Mouse (Mus musculus) E14TG2a.4 (cell line): ENCODE measurements at regions not wholly inside any gene's neighbourhood (a gene's known extent, or its start where the extent isn't known, plus 50 kb on each side); places are given as distances from the start of the nearest gene placed in this dataset.

Experiments used
- CTCF ChIP-seq: conservative IDR thresholded peaks from 2 replicates; pipeline ENCODE4 v1.5.1; 2014; ENCODE audit warnings: low read length
- NANOG ChIP-seq: IDR thresholded peaks from 2 replicates; pipeline ENCODE4 v1.6.1; 2014; ENCODE audit warnings: borderline replicate concordance, low read length, mixed read lengths
- POU5F1 ChIP-seq: IDR thresholded peaks from 2 replicates; pipeline ENCODE4 v1.6.1; 2014; ENCODE audit warnings: low read length, borderline replicate concordance

DNA sequence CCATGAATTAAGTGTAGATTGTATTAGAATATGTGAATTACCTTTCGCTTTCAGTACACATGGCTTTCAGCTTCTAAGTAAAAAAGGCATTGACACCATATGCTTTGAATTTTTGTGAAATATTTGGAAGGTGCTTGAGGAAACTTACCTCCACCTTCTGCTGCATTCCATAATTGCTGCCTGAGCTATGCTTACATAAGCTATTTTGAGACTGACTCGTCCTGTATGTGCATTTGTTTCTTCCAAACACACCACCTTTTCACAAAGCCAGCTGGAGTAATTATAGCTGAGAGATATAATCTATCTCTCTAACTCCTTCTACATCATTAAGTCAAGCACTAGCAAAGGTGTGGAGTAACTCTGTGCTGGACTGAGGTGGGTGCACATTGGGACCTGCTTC is 224.0 kb upstream of the Pitrm1 start:
- TF ChIP-seq CTCF (no peak), POU5F1 (no peak), NANOG (no peak)
